Mouse (Mus musculus) stomach, postnatal 0 days (tissue): ENCODE measurements around the gene Cldn7.

Experiments used
- CTCF ChIP-seq: IDR thresholded peaks from 2 replicates; pipeline ENCODE4 v1.5.1; 2016; ENCODE audit warnings: antibody characterized with exemption, low read depth, mild to moderate bottlenecking, moderate library complexity
- EP300 ChIP-seq: optimal IDR thresholded peaks from 2 replicates; pipeline ENCODE3; 2016; ENCODE audit warnings: antibody characterized with exemption

DNA sequence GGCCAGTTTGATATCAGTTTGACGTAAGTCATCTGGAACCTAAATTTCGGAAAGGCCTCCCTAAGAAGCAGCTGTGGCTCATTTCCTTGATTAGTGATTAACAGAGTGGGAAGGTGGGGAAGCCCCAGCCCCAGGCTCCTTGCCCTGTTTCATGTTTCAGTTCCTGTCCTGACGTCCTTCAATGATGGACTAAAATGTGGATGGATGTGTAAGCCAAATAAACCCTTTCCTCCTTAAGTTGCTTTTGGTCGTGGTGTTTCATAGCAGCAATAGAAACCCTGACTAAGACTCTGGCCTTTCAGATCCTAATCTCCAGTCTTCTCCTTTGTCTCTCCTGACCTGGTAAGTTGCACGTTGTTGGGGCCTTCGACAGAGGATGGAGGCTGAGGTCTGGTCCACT is 5.6 kb downstream of the Cldn7 start:
- TF ChIP-seq EP300 (no peak), CTCF (no peak)
